Mouse (Mus musculus) embryonic fibroblast, embryonic 13.5 days (primary cell): Measurements from ENCODE around the gene Lhfpl2.

Experiments used
- CTCF ChIP-seq: IDR thresholded peaks from 2 replicates; pipeline ENCODE4 v1.5.1; 2011; ENCODE audit warnings: mild to moderate bottlenecking, control low read depth, low read length, moderate library complexity, borderline replicate concordance; ENCODE audit not compliant: insufficient read depth
- POLR2A ChIP-seq: IDR thresholded peaks from 2 replicates; pipeline ENCODE4 v1.6.1; 2011; ENCODE audit warnings: low read depth, mild to moderate bottlenecking, control low read depth, low read length, moderate library complexity

DNA sequence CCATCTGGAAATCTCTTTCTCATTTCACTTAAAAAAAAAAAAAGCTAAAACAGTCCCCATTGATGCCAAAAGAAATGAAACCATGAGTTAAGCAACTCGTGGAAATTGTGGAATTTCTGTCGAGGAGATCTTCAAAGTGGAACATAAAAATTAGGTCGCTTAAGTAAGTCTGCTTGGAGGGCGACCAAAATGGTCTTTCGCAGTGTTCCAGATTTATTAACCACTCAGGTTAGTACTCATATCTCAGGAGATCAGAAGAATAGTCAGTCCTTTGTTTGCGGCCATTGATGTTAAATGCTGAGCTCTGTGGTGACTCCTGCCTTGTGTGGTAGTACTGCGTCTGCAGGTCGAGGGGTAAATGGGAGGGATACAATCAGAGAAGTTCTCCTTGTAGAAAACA lies 48.8 kb downstream of the Lhfpl2 start:
- TF ChIP-seq POLR2A = no peak
- no peak for TF ChIP-seq CTCF
